10 mouse cellular contexts compared by ENCODE assay signal in the genomic region with DNA sequence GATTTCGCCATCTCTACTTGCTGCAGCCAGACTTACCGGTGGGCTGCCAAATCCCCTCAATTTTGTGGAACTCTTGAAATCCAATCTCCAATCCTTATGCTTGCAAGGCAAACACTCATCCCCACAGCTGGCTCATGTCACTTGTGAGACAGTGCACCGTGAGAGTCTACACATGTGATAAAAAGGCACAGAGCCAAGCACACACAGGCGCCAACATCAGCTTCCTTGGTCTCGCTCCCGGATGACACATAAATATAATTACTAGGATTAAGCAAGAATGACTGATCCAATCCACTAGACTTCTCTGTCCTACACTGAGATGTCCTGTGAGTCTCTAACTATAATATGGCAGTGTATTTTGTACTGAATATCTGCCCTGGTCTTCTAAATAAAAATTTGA. TPM values are rescaled to one million over a fixed set of nuclear protein-coding genes. Genes with fewer than 3 reads are reported as not detected.
DNase-seq lines count a peak whose midpoint lies in the region; ATAC-seq and TF ChIP-seq lines count a peak whose summit lies in the region.
"Had no signal": no experiment of that assay in that cellular context is flagged by ENCODE, and none has a peak within 500 bp of the region (broad histone marks: within the 10 kb centered on the region; RNA-seq: fewer than 3 reads in every experiment).

No protein-coding gene starts in this region.

- intact Hi-C loops in heart, adult 2 months (cut with DNase I): no loop called here

- no peak for ATAC-seq in kidney, embryonic 14.5 days (ENCODE audit: low FRiP score, low TSS enrichment)
- ATAC-seq in megakaryocyte, adult 5-6 weeks (ENCODE audit: poor library complexity, severe bottlenecking): no peak

- H3K4me1 ChIP-seq in kidney, embryonic 14.5 days (ENCODE audit: control insufficient read depth, insufficient read depth, low read length): no peaks in the 10 kb centered on the region
- H3K4me1 ChIP-seq in heart, adult 2 months (ENCODE audit: control insufficient read depth, insufficient read depth, low read length): peaks cover 6% of the 10 kb centered on the region; the same call in 1 of the 2 replicates
- H3K4me1 ChIP-seq: embryonic facial prominence, embryonic 12.5 days had no signal

- TF ChIP-seq EP300 in heart, adult 2 months (IDR thresholded peaks at IDR 0.05; ENCODE audit: insufficient read depth, low read depth, low read length): peak; percentile 65; the same call in 1 of the 2 replicates

- H3K27ac ChIP-seq in kidney, embryonic 14.5 days (ENCODE audit: low read depth, low read length): no peak overlapping the region
- H3K27ac ChIP-seq in heart, adult 2 months: peak overlapping the region; percentile 29; the same call in 1 of the 2 replicates
- H3K27ac ChIP-seq: embryonic facial prominence, embryonic 12.5 days had no signal

- H3K4me2 ChIP-seq in kidney, embryonic 14.5 days (replicated peaks; ENCODE audit: low read depth, low read length): no peak overlapping the region
- H3K4me2 ChIP-seq: embryonic facial prominence, embryonic 12.5 days had no signal

- no peaks in the 10 kb centered on the region for H3K36me3 ChIP-seq in kidney, embryonic 14.5 days (ENCODE audit: control insufficient read depth, insufficient read depth, low read length)
- H3K36me3 ChIP-seq in heart, adult 2 months (ENCODE audit: control insufficient read depth, insufficient read depth, low read length): no peaks in the 10 kb centered on the region
- H3K36me3 ChIP-seq: embryonic facial prominence, embryonic 12.5 days; G1E had no signal

- H3K9ac ChIP-seq in kidney, embryonic 14.5 days (ENCODE audit: low read depth, low read length): no peak overlapping the region
- no peak overlapping the region for H3K9ac ChIP-seq in heart, adult 2 months (ENCODE audit: low read depth, low read length)
- H3K9ac ChIP-seq: embryonic facial prominence, embryonic 12.5 days had no signal

- H3K9me3 ChIP-seq in kidney, embryonic 14.5 days (ENCODE audit: control insufficient read depth, low read length): no peaks in the 10 kb centered on the region
- H3K9me3 ChIP-seq: embryonic facial prominence, embryonic 12.5 days; G1E had no signal

- 55% methylated on average over 6 of the region's 6 CpGs for WGBS in kidney, embryonic 14.5 days
- 26% methylated on average over 6 of the region's 6 CpGs for WGBS in heart, adult 2 months

- H3K4me3 ChIP-seq in kidney, embryonic 14.5 days (ENCODE audit: low read length): no peak overlapping the region
- no peak overlapping the region for H3K4me3 ChIP-seq in heart, adult 2 months
- H3K4me3 ChIP-seq: embryonic facial prominence, embryonic 12.5 days had no signal

- H3K79me2 ChIP-seq in heart, adult 2 months (replicated peaks; ENCODE audit: control insufficient read depth, insufficient read depth, low read length): no peaks in the 10 kb centered on the region

- DNase-seq in kidney, adult 18-20 months: peak; percentile 52
- DNase-seq in heart, adult 2 months: peak; percentile 80 to 87
- DNase-seq in kidney, postnatal 36 days: peak; percentile 69 to 79
- DNase-seq in testis, postnatal 10 days (ENCODE audit: low spot score): peak; percentile 67
- DNase-seq in natural killer cell, adult 2 months (ENCODE audit: low spot score in 2 of 2): no peak
- no peak for DNase-seq in cerebellum, adult 11-12 months

- no peak for TF ChIP-seq CTCF in heart, adult 2 months (IDR thresholded peaks at IDR 0.05)

- TF ChIP-seq POLR2A in heart, adult 2 months (IDR thresholded peaks at IDR 0.05; ENCODE audit: insufficient read depth, low read depth, low read length): no peak

- no peaks in the 10 kb centered on the region for H3K27me3 ChIP-seq in kidney, embryonic 14.5 days (ENCODE audit: control insufficient read depth, insufficient read depth, low read length)
- H3K27me3 ChIP-seq in heart, adult 2 months (ENCODE audit: control insufficient read depth, insufficient read depth, low read length): no peaks in the 10 kb centered on the region

RNA-seq across cellular contexts. Expression of gene Fads6, which starts 6.5 kb away (rescaled TPM):
- 0.32 and 0.39 TPM in 2 replicates for polyA plus RNA-seq in kidney, embryonic 14.5 days (2014; fragmentation: Nextera tagmentation; extraction: Ambion mirVana)
- 1 to 10 TPM; 1.6 to 1.8 TPM for total RNA-seq in heart, adult 2 months (2021)
- polyA plus RNA-seq in heart, adult 2 months (2012; rRNA removed): 1.9 and 2.0 TPM in 2 replicates
- 0.58 and 0.71 TPM in 2 replicates for total RNA-seq in megakaryocyte, adult 5-6 weeks (2015)
- 1.4 and 2.3 TPM in 2 replicates for total RNA-seq in megakaryocyte, adult 5-6 weeks (2017)
- polyA plus RNA-seq: G1E had no signal

RNA-seq across cellular contexts. Expression of gene Fdxr, which starts 14.1 kb away (rescaled TPM):
- 9.2 and 13.1 TPM in 2 replicates for polyA plus RNA-seq in kidney, embryonic 14.5 days (2014; fragmentation: Nextera tagmentation; extraction: Ambion mirVana)
- 1 to 10 TPM; 7.1 to 8.8 TPM for total RNA-seq in heart, adult 2 months (2021)
- polyA plus RNA-seq in heart, adult 2 months (2012; rRNA removed): 8.4 and 8.7 TPM in 2 replicates
- 4.4 and 5.6 TPM in 2 replicates for total RNA-seq in megakaryocyte, adult 5-6 weeks (2015)
- total RNA-seq in megakaryocyte, adult 5-6 weeks (2017): 9.9 and 14.3 TPM in 2 replicates

RNA-seq across cellular contexts. Expression of gene Otop2, which starts 16.0 kb away (rescaled TPM):
- 0.14 and 0.15 TPM in 2 replicates for polyA plus RNA-seq in kidney, embryonic 14.5 days (2014; fragmentation: Nextera tagmentation; extraction: Ambion mirVana)
- total RNA-seq in heart, adult 2 months (2021): not detected
- not detected in 2 replicates for polyA plus RNA-seq in heart, adult 2 months (2012; rRNA removed)
- total RNA-seq in megakaryocyte, adult 5-6 weeks (2015): not detected in 2 replicates
- total RNA-seq in megakaryocyte, adult 5-6 weeks (2017): not detected in 2 replicates
- total RNA-seq: G1E had no signal
- polyA plus RNA-seq: G1E had no signal

RNA-seq across cellular contexts. Expression of gene Grin2c, which starts 23.9 kb away (rescaled TPM):
- polyA plus RNA-seq in kidney, embryonic 14.5 days (2014; fragmentation: Nextera tagmentation; extraction: Ambion mirVana): not detected in 2 replicates
- under 1 TPM; 0.25 to 0.26 TPM for total RNA-seq in heart, adult 2 months (2021)
- polyA plus RNA-seq in heart, adult 2 months (2012; rRNA removed): 1.6 and 2.0 TPM in 2 replicates
- 0.05 TPM in 1 of 2 replicates, not detected in the other for total RNA-seq in megakaryocyte, adult 5-6 weeks (2015)
- not detected in 2 replicates for total RNA-seq in megakaryocyte, adult 5-6 weeks (2017)
- polyA plus RNA-seq: G1E had no signal

RNA-seq across cellular contexts. Expression of gene Ush1g, which starts 30.9 kb away (rescaled TPM):
- not detected in 2 replicates for polyA plus RNA-seq in kidney, embryonic 14.5 days (2014; fragmentation: Nextera tagmentation; extraction: Ambion mirVana)
- total RNA-seq in heart, adult 2 months (2021): under 1 TPM in 1 of 2 experiments, not detected in 1; 0.07 TPM
- 0.10 and 0.18 TPM in 2 replicates for polyA plus RNA-seq in heart, adult 2 months (2012; rRNA removed)
- not detected in 2 replicates for total RNA-seq in megakaryocyte, adult 5-6 weeks (2015)
- total RNA-seq in megakaryocyte, adult 5-6 weeks (2017): not detected in 2 replicates
- polyA plus RNA-seq: G1E had no signal

Comparison
In these comparisons a context has a peak if more than half of its experiments do, and no peak if none do; other contexts are left out.
1. DNase-seq: peak in kidney, adult 18-20 months (single experiment), heart, adult 2 months (2 of 2), kidney, postnatal 36 days (2 of 2) and testis, postnatal 10 days (single experiment); none in natural killer cell, adult 2 months (0 of 2) and cerebellum, adult 11-12 months (single experiment).